Mouse (Mus musculus): ENCODE data around the gene Gm15013. TPM values are rescaled to one million over a fixed set of nuclear protein-coding genes. Genes with fewer than 3 reads are reported as not detected.

The Gm15013 gene
- not detected in 2 replicates for polyA plus RNA-seq (2012; ENCODE audit: low replicate concordance)

GRCm38 (mm10) chrX:139714381-139714780 is at the start of gene Gm15013:
Gm15013 (minus strand) TSS chrX:139714481.

GRCm38 (mm10) chrX:139684775-139685695 is 29.2 kb downstream of the Gm15013 start, which contains the start of gene Tbc1d8b:
Tbc1d8b (plus strand) TSS chrX:139684996.

Other genes starting within 250 kb of the Gm15013 start
- not detected in 2 replicates for gene D330045A20Rik, start 234.1 kb downstream of the Gm15013 start, polyA plus RNA-seq (2012; ENCODE audit: low replicate concordance)
- gene Rnf128, start 151.2 kb downstream of the Gm15013 start, polyA plus RNA-seq (2012; ENCODE audit: low replicate concordance): 0.29 and 1.5 TPM in 2 replicates
- 0.33 and 0.75 TPM in 2 replicates for gene Tbc1d8b, start 29.5 kb downstream of the Gm15013 start, polyA plus RNA-seq (2012; ENCODE audit: low replicate concordance)
- gene Ripply1, start 67.9 kb upstream of the Gm15013 start, polyA plus RNA-seq (2012; ENCODE audit: low replicate concordance): not detected in 2 replicates
- not detected in 2 replicates for gene Cldn2, start 86.3 kb upstream of the Gm15013 start, polyA plus RNA-seq (2012; ENCODE audit: low replicate concordance)
- gene Morc4, start 157.2 kb upstream of the Gm15013 start, polyA plus RNA-seq (2012; ENCODE audit: low replicate concordance): 0.13 TPM in 1 of 2 replicates, not detected in the other

Data from hematopoietic multipotent progenitor cell, adult 10-12 weeks (in vitro differentiated cells).